Mouse (Mus musculus) heart, adult 2 months (tissue): ENCODE results near the gene Zfp799. TPM values are rescaled to one million over a fixed set of nuclear protein-coding genes. Genes with fewer than 3 reads are reported as not detected.

Experiments used
- DNase-seq, 2 experiments: peaks; one replicate each; pipeline ENCODE4 v3.0.0; 2021
- H3K27ac ChIP-seq: fragments of 200-600 bp; 2 replicates; pipeline ENCODE4 v1.8.1; 2022
- H3K27me3 ChIP-seq: fragments of 200-500 bp; 2 replicates; pipeline ENCODE4 v1.6.1; 2012; ENCODE audit warnings: mild to moderate bottlenecking, low read length, inconsistent platforms, mixed read lengths; ENCODE audit not compliant: control insufficient read depth, insufficient read depth
- H3K36me3 ChIP-seq: fragments of 200-500 bp; 2 replicates; pipeline ENCODE4 v1.6.1; 2012; ENCODE audit warnings: low read length, inconsistent platforms; ENCODE audit not compliant: control insufficient read depth, insufficient read depth
- H3K4me1 ChIP-seq: fragments of 200-500 bp; 2 replicates; pipeline ENCODE4 v1.6.1; 2011; ENCODE audit warnings: low read length; ENCODE audit not compliant: control insufficient read depth, insufficient read depth
- H3K4me3 ChIP-seq: fragments of 200-600 bp; 2 replicates; pipeline ENCODE4 v1.8.1; 2022
- H3K79me2 ChIP-seq: fragments of 200-500 bp; replicated peaks from 2 replicates; pipeline ENCODE4 v1.6.1; 2012; ENCODE audit warnings: mild to moderate bottlenecking, inconsistent platforms, low read length, moderate library complexity, mixed read lengths; ENCODE audit not compliant: control insufficient read depth, insufficient read depth
- H3K9ac ChIP-seq: fragments of 200-500 bp; 2 replicates; pipeline ENCODE4 v1.6.1; 2012; ENCODE audit warnings: low read depth, mild to moderate bottlenecking, control low read depth, inconsistent platforms, low read length, mixed read lengths
- CTCF ChIP-seq: fragments of 200-600 bp; IDR thresholded peaks from 2 replicates; pipeline ENCODE4 v1.8.1; 2022; ENCODE audit warnings: antibody characterized with exemption, mild to moderate bottlenecking, moderate library complexity
- EP300 ChIP-seq: fragments of 200-500 bp; IDR thresholded peaks from 2 replicates; pipeline ENCODE4 v1.6.1; 2011; ENCODE audit warnings: low read depth, low read length, control low read depth; ENCODE audit not compliant: insufficient read depth
- POLR2A ChIP-seq: fragments of 200-500 bp; IDR thresholded peaks from 2 replicates; pipeline ENCODE4 v1.6.1; 2011; ENCODE audit warnings: mild to moderate bottlenecking, low read depth, low read length, control low read depth; ENCODE audit not compliant: insufficient read depth
- WGBS: fragments of 180-500 bp; shearing (Covaris S2); methylation state at CpG from one replicate; pipeline ENCODE4 v1.1.7; 2018; 5-methylcytosine and 5-hydroxymethylcytosine counted together
- intact Hi-C: fragments of 180-260 bp; cut with DNase I; formaldehyde crosslinking; loops from one replicate; pipeline ENCODE4 v1.15.1; 2025
- polyA plus RNA-seq: library from polyadenylated mRNA; depleted of rRNA; stranded (reverse); fragments of >200 nt; gene quantifications from 2 replicates; pipeline ENCODE4 v1.2.3, GENCODE M21; 2012
- total RNA-seq, 2 experiments: library from RNA; stranded (reverse); gene quantifications; 2 replicates each; pipeline ENCODE4 v1.2.3; 2021

The Zfp799 gene
- total and polyA plus RNA-seq, 3 experiments = 2.4 to 10.6 (median 9.0) TPM

- Histone ChIP-seq H3K27ac (no peak overlapping the region), H3K4me1 (no peaks in the 10 kb centered on the region), H3K79me2 (no peaks in the 10 kb centered on the region), H3K9ac (no peak overlapping the region), H3K27me3 (no peaks in the 10 kb centered on the region; the same call in 1 of the 2 replicates), H3K4me3 (no peak overlapping the region), H3K36me3 (no peaks in the 10 kb centered on the region)
- intact Hi-C loops = no loop called here
- TF ChIP-seq POLR2A = no peak
- no peak for TF ChIP-seq EP300
- TF ChIP-seq CTCF = no peak
- no peak for DNase-seq
- WGBS = 42% methylated on average over 1 of the region's 1 CpGs
These were observed 19.4 kb downstream of the Zfp799 start for GRCm38 (mm10) chr17:32810648-32811047.

DNA sequence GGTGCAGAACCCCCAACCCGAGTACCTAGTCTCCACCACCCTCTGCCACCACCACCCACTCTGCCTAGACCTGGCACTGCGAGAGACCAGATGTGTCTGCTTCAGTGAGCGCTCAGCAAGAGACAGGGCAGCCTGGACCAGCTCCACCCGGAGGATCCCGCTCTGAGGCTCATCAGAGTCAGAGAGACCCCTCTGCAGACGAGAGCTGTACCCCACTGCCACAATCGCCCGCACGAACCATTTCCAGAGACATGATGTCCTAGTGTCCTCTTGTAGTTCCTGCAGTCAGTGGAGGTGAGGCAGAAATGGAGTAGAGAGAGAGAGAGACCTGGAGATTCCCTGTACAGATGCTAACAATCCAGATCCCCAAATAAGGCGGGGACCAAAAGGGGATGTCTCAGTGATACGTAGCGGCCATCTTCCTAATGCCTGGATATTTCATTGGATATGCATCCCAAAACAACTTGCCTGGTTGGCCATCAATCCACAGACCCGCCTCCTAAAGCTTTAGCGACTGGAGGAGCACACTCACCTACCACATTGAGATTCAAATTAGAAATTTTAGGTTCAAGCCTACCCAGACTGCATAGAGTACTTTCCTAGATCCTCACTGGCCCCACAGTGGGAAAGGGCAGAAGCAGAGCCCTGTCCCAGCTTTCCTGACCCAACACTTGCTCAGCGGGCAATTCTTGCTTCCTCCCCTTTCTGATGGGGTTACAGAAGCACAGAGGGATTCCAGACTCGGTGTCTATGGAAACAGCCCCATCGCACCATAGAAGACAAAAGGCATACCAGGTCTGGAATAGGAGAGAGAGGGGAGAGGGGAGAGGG lies 20.3 kb downstream of the Zfp799 start, which contains the start of gene Zfp811:
TSS of gene Zfp811 (minus strand) at position 388 of the 831 bp plus-strand sequence.
- intact Hi-C loops = no loop called here
- no peak within 1 kb of the TSS for H3K9ac ChIP-seq
- 3% methylated on average over 17 of the region's 17 CpGs for WGBS

GRCm38 (mm10) chr17:32808921-32809320 lies 21.1 kb downstream of the Zfp799 start:
- Histone ChIP-seq H3K27ac (no peak overlapping the region), H3K4me1 (no peaks in the 10 kb centered on the region), H3K27me3 (no peaks in the 10 kb centered on the region; the same call in 1 of the 2 replicates), H3K4me3 (no peak overlapping the region), H3K36me3 (no peaks in the 10 kb centered on the region), H3K79me2 (no peaks in the 10 kb centered on the region), H3K9ac (no peak overlapping the region)
- 11% methylated on average over 8 of the region's 8 CpGs for WGBS
- intact Hi-C loops = no loop called here
- TF ChIP-seq POLR2A (no peak), CTCF (no peak), EP300 (no peak)
- no peak for DNase-seq

More for the DNA sequence above, 20.3 kb downstream of the Zfp799 start, which contains the start of gene Zfp811:
- no peak within 1 kb of the TSS for H3K4me3 ChIP-seq
- no peaks in the 10 kb centered on the region for H3K79me2 ChIP-seq
- DNase-seq = peak in 1 of 2 experiments; percentile 7
- H3K27ac ChIP-seq = no peak within 1 kb of the TSS
- TF ChIP-seq EP300 (no peak), POLR2A (no peak), CTCF (no peak)
- H3K4me1 ChIP-seq = no peaks in the 10 kb centered on the region
- H3K36me3 ChIP-seq = no peaks in the 10 kb centered on the region
- no peaks in the 10 kb centered on the region; the same call in 1 of the 2 replicates for H3K27me3 ChIP-seq

DNA sequence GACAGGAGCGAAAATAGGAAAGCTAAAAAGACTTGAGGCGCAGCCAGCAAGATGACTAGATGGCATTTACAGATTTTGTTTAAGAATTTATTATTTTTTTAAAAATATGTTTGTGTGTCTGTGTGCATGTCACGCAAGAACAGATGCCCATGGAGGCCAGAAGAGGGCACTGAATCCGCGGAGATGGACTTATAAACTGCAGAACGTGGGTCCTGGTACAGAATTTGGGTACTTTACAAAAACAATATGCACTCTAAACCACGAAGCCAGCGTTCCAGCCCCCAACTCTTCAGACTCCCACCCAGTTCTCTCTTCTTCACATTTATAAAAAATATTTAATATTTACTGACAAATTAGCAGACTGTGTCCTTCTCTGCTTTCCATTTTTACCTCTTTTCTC lies 40.8 kb downstream of the Zfp799 start:
- TF ChIP-seq EP300 = no peak
- Histone ChIP-seq H3K36me3 (peaks cover 16% of the 10 kb centered on the region), H3K4me3 (no peak overlapping the region), H3K27ac (no peak overlapping the region), H3K27me3 (no peaks in the 10 kb centered on the region), H3K79me2 (peaks cover 7% of the 10 kb centered on the region), H3K9ac (no peak overlapping the region), H3K4me1 (peaks cover 9% of the 10 kb centered on the region)
- intact Hi-C loops = loop anchor here (2.0 to 10.0 kb wide), 3 partner anchors 42 to 306 kb away; partner anchors contain the start of genes Cyp4f13 and Zfp799
- WGBS = 73% methylated on average over 8 of the region's 8 CpGs
- DNase-seq = no peak

GRCm38 (mm10) chr17:32788576-32788975 lies 41.5 kb downstream of the Zfp799 start:
- peaks cover 18% of the 10 kb centered on the region for H3K36me3 ChIP-seq
- intact Hi-C loops = loop anchor here (2.0 to 10.0 kb wide), 3 partner anchors 42 to 306 kb away; partner anchors contain the start of genes Cyp4f13 and Zfp799
- DNase-seq = no peak
- H3K79me2 ChIP-seq = peaks cover 11% of the 10 kb centered on the region
- no peak overlapping the region for H3K27ac ChIP-seq
- WGBS = 6% methylated on average over 9 of the region's 9 CpGs
- peak overlapping the region; percentile 90 for H3K4me3 ChIP-seq
- no peak for TF ChIP-seq POLR2A
- TF ChIP-seq CTCF = no peak
- no peak for TF ChIP-seq EP300
- no peaks in the 10 kb centered on the region for H3K27me3 ChIP-seq
- no peak overlapping the region for H3K9ac ChIP-seq
- peaks cover 10% of the 10 kb centered on the region for H3K4me1 ChIP-seq

DNA sequence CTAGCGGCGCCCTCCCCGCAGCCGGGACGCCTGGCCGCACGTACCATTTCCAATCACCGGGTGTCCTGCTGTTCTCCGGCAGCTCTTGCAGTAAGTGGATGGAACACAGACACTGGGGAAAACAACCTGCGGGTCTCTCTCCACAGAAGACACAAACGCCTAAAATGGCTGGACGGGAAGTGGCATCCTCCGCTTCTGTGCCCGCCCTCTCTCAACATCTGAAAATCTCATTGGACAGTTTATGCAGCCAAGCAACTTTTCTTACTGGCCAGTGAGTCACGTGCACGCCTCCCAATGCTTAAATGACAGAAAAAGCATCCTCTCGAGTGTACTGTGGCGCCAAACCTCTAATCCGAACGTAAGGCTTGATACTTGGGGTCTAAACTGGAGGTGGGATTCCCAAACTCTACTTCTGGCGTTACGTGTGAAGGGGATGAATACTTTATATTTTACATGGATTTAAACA lies 41.9 kb downstream of the Zfp799 start, which contains the start of gene Zfp871:
TSS of gene Zfp871 (minus strand) at position 194 of the 466 bp plus-strand sequence.
- DNase-seq = peak; percentile 85 to 91
- Histone ChIP-seq H3K4me1 (peaks cover 10% of the 10 kb centered on the region), H3K36me3 (peaks cover 21% of the 10 kb centered on the region), H3K9ac (peak within 1 kb of the TSS; percentile 91), H3K4me3 (peak within 1 kb of the TSS; percentile 90), H3K27ac (peak within 1 kb of the TSS; percentile 91), H3K27me3 (no peaks in the 10 kb centered on the region), H3K79me2 (peaks cover 13% of the 10 kb centered on the region)
- WGBS = 0% methylated on average over 22 of the region's 22 CpGs
- intact Hi-C loops = loop anchor here (2.0 to 10.0 kb wide), 3 partner anchors 43 to 307 kb away; partner anchors contain the start of genes Cyp4f13 and Zfp799
- peak; percentile 93 for TF ChIP-seq POLR2A
- TF ChIP-seq EP300 = no peak
